Mouse (Mus musculus) heart, adult 2 months (tissue): ENCODE results near the gene Ppp1r10.

Source experiments
- CTCF ChIP-seq: fragments of 200-600 bp; IDR thresholded peaks from 2 replicates; pipeline ENCODE4 v1.8.1; 2022; ENCODE audit warnings: antibody characterized with exemption, mild to moderate bottlenecking, moderate library complexity
- POLR2A ChIP-seq: fragments of 200-500 bp; IDR thresholded peaks from 2 replicates; pipeline ENCODE4 v1.6.1; 2011; ENCODE audit warnings: mild to moderate bottlenecking, low read depth, low read length, control low read depth; ENCODE audit not compliant: insufficient read depth

- no peak for TF ChIP-seq POLR2A
- no peak for TF ChIP-seq CTCF
These were observed 41.5 kb upstream of the Ppp1r10 start for GRCm38 (mm10) chr17:35874721-35875120.
